ENCODE assay signal across 27 mouse cellular contexts in the genomic region with DNA sequence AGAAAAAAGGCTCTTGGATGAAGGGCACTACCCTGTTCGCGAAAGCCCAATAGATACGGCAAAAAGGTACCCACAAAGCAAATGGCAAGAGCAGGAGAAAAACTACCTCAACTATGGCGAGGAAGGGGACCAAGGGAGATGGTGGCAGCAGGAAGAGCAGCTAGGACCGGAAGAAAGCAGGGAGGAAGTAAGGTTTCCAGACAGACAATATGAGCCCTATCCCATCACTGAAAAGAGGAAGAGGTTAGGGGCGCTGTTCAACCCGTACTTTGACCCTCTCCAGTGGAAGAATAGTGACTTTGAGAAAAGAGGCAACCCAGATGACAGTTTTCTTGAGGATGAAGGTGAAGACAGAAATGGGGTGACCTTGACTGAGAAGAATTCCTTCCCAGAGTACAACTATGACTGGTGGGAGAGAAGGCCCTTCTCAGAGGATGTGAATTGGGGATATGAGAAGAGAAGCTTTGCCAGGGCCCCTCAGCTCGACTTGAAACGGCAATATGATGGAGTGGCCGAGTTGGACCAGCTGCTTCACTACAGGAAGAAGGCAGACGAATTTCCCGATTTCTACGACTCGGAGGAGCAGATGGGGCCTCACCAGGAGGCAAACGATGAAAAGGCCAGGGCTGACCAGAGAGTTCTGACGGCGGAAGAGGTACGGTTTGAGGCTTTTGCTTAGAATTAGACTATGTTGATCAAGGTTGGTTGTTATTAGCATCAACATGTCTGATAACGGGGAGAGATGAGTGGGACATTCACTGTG. TPM values are rescaled to one million over a fixed set of nuclear protein-coding genes. Genes with fewer than 3 reads are reported as not detected.
A peak's percentile ranks its signal among the peaks of the same experiment; 100 is the strongest.
DNase-seq lines count a peak whose midpoint lies in the region; ATAC-seq and TF ChIP-seq lines count a peak whose summit lies in the region.
"Had no signal": no experiment of that assay in that cellular context is flagged by ENCODE, and none has a peak within 500 bp of the region (broad histone marks: within the 10 kb centered on the region; RNA-seq: fewer than 3 reads in every experiment).

No protein-coding gene starts in this region.

- intact Hi-C loops in heart, postnatal 25 days (cut with DNase I) = no loop called here

- H3K9ac ChIP-seq in midbrain, postnatal 0 days (replicated peaks; ENCODE audit: low read length, poor library complexity, severe bottlenecking) = no peak overlapping the region
- H3K9ac ChIP-seq in midbrain, embryonic 14.5 days (replicated peaks; ENCODE audit: low read length) = no peak overlapping the region
- H3K9ac ChIP-seq in heart, embryonic 12.5 days = no peak overlapping the region
- no peak overlapping the region for H3K9ac ChIP-seq in intestine, postnatal 0 days (ENCODE audit: low read depth, low read length)
- H3K9ac ChIP-seq: forebrain, embryonic 15.5 days; intestine, embryonic 15.5 days; limb, embryonic 15.5 days; liver, embryonic 13.5 days; midbrain, embryonic 15.5 days had no signal

- H3K27ac ChIP-seq in midbrain, postnatal 0 days (ENCODE audit: low read depth, low read length) = no peak overlapping the region
- no peak overlapping the region for H3K27ac ChIP-seq in midbrain, embryonic 14.5 days (replicated peaks; ENCODE audit: low read depth, low read length)
- H3K27ac ChIP-seq in cerebellum, adult 2 months (ENCODE audit: insufficient read depth, low read length) = peak overlapping the region; percentile 84
- no peak overlapping the region for H3K27ac ChIP-seq in heart, embryonic 12.5 days (ENCODE audit: poor library complexity, severe bottlenecking)
- H3K27ac ChIP-seq in intestine, postnatal 0 days (ENCODE audit: low read depth, low read length) = no peak overlapping the region
- H3K27ac ChIP-seq: forebrain, embryonic 15.5 days; hindbrain, postnatal 0 days; intestine, embryonic 15.5 days; kidney, postnatal 0 days; limb, embryonic 10.5 days; limb, embryonic 15.5 days; liver, embryonic 13.5 days; macrophage; midbrain, embryonic 15.5 days; stomach, postnatal 0 days had no signal

- no peak for TF ChIP-seq CTCF in midbrain, postnatal 0 days (IDR thresholded peaks at IDR 0.05)
- no peak for TF ChIP-seq CTCF in cerebellum, adult 2 months (IDR thresholded peaks at IDR 0.05; ENCODE audit: borderline replicate concordance, insufficient read depth, low read depth, low read length)
- no peak for TF ChIP-seq CTCF in intestine, postnatal 0 days (IDR thresholded peaks at IDR 0.05; ENCODE audit: low read depth)

- no peaks in the 10 kb centered on the region for H3K27me3 ChIP-seq in midbrain, postnatal 0 days (ENCODE audit: insufficient read depth, low read length)
- no peaks in the 10 kb centered on the region for H3K27me3 ChIP-seq in midbrain, embryonic 14.5 days (ENCODE audit: control insufficient read depth, insufficient read depth, low read length)
- H3K27me3 ChIP-seq in cerebellum, adult 2 months (ENCODE audit: control insufficient read depth, insufficient read depth, low read length) = no peaks in the 10 kb centered on the region
- H3K27me3 ChIP-seq in heart, embryonic 12.5 days (replicated peaks) = no peaks in the 10 kb centered on the region
- H3K27me3 ChIP-seq in intestine, postnatal 0 days (replicated peaks; ENCODE audit: control insufficient read depth, insufficient read depth, low read length) = no peaks in the 10 kb centered on the region
- H3K27me3 ChIP-seq: forebrain, embryonic 15.5 days; intestine, embryonic 15.5 days; limb, embryonic 15.5 days; liver, embryonic 13.5 days; midbrain, embryonic 15.5 days had no signal

- H3K36me3 ChIP-seq in midbrain, postnatal 0 days (ENCODE audit: insufficient read depth, low read length) = peaks cover 22% of the 10 kb centered on the region
- peaks cover 27% of the 10 kb centered on the region for H3K36me3 ChIP-seq in midbrain, embryonic 14.5 days (ENCODE audit: control insufficient read depth, insufficient read depth, low read length)
- H3K36me3 ChIP-seq in heart, embryonic 12.5 days = no peaks in the 10 kb centered on the region
- no peaks in the 10 kb centered on the region for H3K36me3 ChIP-seq in intestine, postnatal 0 days (ENCODE audit: control insufficient read depth, insufficient read depth)
- H3K36me3 ChIP-seq: intestine, embryonic 15.5 days; limb, embryonic 10.5 days; limb, embryonic 15.5 days; liver, embryonic 13.5 days had no signal

- H3K9me3 ChIP-seq in midbrain, postnatal 0 days (ENCODE audit: low read length) = no peaks in the 10 kb centered on the region
- H3K9me3 ChIP-seq in midbrain, embryonic 14.5 days (ENCODE audit: control insufficient read depth, low read length) = no peaks in the 10 kb centered on the region
- no peaks in the 10 kb centered on the region for H3K9me3 ChIP-seq in heart, embryonic 12.5 days (replicated peaks)
- H3K9me3 ChIP-seq in intestine, postnatal 0 days (ENCODE audit: control insufficient read depth) = no peaks in the 10 kb centered on the region
- H3K9me3 ChIP-seq: forebrain, embryonic 15.5 days; intestine, embryonic 15.5 days; limb, embryonic 10.5 days; limb, embryonic 15.5 days; liver, embryonic 13.5 days; midbrain, embryonic 15.5 days had no signal

- TF ChIP-seq POLR2A in cerebellum, adult 2 months (IDR thresholded peaks at IDR 0.05; ENCODE audit: borderline replicate concordance, insufficient read depth, low read length) = no peak

- no peak overlapping the region for H3K4me2 ChIP-seq in midbrain, postnatal 0 days (ENCODE audit: low read depth, low read length, poor library complexity, severe bottlenecking)
- H3K4me2 ChIP-seq in midbrain, embryonic 14.5 days (ENCODE audit: low read length) = no peak overlapping the region
- H3K4me2 ChIP-seq in heart, embryonic 12.5 days = no peak overlapping the region
- no peak overlapping the region for H3K4me2 ChIP-seq in intestine, postnatal 0 days (replicated peaks; ENCODE audit: low read depth)
- H3K4me2 ChIP-seq: forebrain, embryonic 15.5 days; intestine, embryonic 15.5 days; limb, embryonic 15.5 days; liver, embryonic 13.5 days; midbrain, embryonic 15.5 days had no signal

- H3K4me1 ChIP-seq in midbrain, postnatal 0 days (ENCODE audit: insufficient read depth, low read length) = no peaks in the 10 kb centered on the region
- H3K4me1 ChIP-seq in midbrain, embryonic 14.5 days (ENCODE audit: control insufficient read depth, insufficient read depth, low read length) = no peaks in the 10 kb centered on the region
- peaks cover 32% of the 10 kb centered on the region for H3K4me1 ChIP-seq in cerebellum, adult 2 months (ENCODE audit: control insufficient read depth, insufficient read depth, low read length)
- H3K4me1 ChIP-seq in heart, embryonic 12.5 days (replicated peaks) = no peaks in the 10 kb centered on the region
- H3K4me1 ChIP-seq in intestine, postnatal 0 days (replicated peaks; ENCODE audit: control insufficient read depth, insufficient read depth, low read length) = no peaks in the 10 kb centered on the region
- H3K4me1 ChIP-seq: forebrain, embryonic 15.5 days; intestine, embryonic 15.5 days; limb, embryonic 10.5 days; limb, embryonic 15.5 days; liver, embryonic 13.5 days; midbrain, embryonic 15.5 days had no signal

- ATAC-seq in midbrain, postnatal 0 days (ENCODE audit: low FRiP score) = no peak; the same call in 1 of the 2 replicates
- no peak for ATAC-seq in midbrain, embryonic 14.5 days (ENCODE audit: low FRiP score, low TSS enrichment)
- no peak for ATAC-seq in heart, embryonic 12.5 days (ENCODE audit: insufficient number of reproducible peaks, low FRiP score)
- no peak for ATAC-seq in intestine, postnatal 0 days
- ATAC-seq: forebrain, embryonic 15.5 days; hindbrain, postnatal 0 days; intestine, embryonic 15.5 days; midbrain, embryonic 15.5 days; Patski had no signal

- DNase-seq in midbrain, postnatal 0 days (ENCODE audit: low spot score) = peak; percentile 5
- DNase-seq in midbrain, embryonic 14.5 days = no peak
- peak; percentile 88 to 91 for DNase-seq in cerebellum, adult 2 months
- peak; percentile 84 to 88 for DNase-seq in cerebellum, postnatal 14 days
- no peak for DNase-seq in heart, postnatal 25 days (ENCODE audit: low spot score)
- DNase-seq: adrenal gland, postnatal 14 days; heart, postnatal 14 days; kidney, adult 8-10 months; kidney, postnatal 4 days; liver, embryonic 13.5 days; lung, adult 2 months; lung, postnatal 10 days; right cerebral cortex, postnatal 4 days had no signal

- 89% methylated on average over 19 of the region's 19 CpGs for whole genome bisulfite sequencing in midbrain, postnatal 0 days
- 92% methylated on average over 19 of the region's 19 CpGs for WGBS in midbrain, embryonic 14.5 days
- WGBS in cerebellum, adult 2 months = 38% methylated on average over 19 of the region's 19 CpGs
- 75% methylated on average over 19 of the region's 19 CpGs for WGBS in heart, embryonic 12.5 days
- 83% methylated on average over 19 of the region's 19 CpGs for WGBS in intestine, postnatal 0 days

- no peak overlapping the region for H3K4me3 ChIP-seq in midbrain, postnatal 0 days (ENCODE audit: low read depth, low read length)
- no peak overlapping the region for H3K4me3 ChIP-seq in midbrain, embryonic 14.5 days (replicated peaks; ENCODE audit: low read depth, low read length)
- H3K4me3 ChIP-seq in cerebellum, adult 2 months (replicated peaks; ENCODE audit: insufficient read depth, low read depth, low read length) = no peak overlapping the region
- no peak overlapping the region for H3K4me3 ChIP-seq in heart, embryonic 12.5 days
- H3K4me3 ChIP-seq in intestine, postnatal 0 days (ENCODE audit: low read depth, low read length) = no peak overlapping the region
- H3K4me3 ChIP-seq: forebrain, embryonic 15.5 days; intestine, embryonic 15.5 days; limb, embryonic 10.5 days; limb, embryonic 15.5 days; liver, embryonic 13.5 days; midbrain, embryonic 15.5 days had no signal

RNA-seq across cellular contexts. Expression of a gene that starts 12.5 kb away (rescaled TPM):
- total RNA-seq in midbrain, postnatal 0 days (2014; rRNA removed) = 43.4 and 47.4 TPM in 2 replicates
- 132 and 142 TPM in 2 replicates for polyA plus RNA-seq in midbrain, postnatal 0 days (2015; fragmentation: Nextera tagmentation; extraction: Ambion mirVana)
- 62.0 and 62.4 TPM in 2 replicates for polyA plus RNA-seq in midbrain, embryonic 14.5 days (2014; fragmentation: Nextera tagmentation; extraction: Ambion mirVana)
- 330 and 333 TPM in 2 replicates for polyA plus RNA-seq in cerebellum, adult 2 months (2012; rRNA removed)
- under 1 TPM; 0.22 to 0.39 TPM for total RNA-seq in heart, postnatal 25 days (2021)
- polyA plus RNA-seq in heart, embryonic 12.5 days (2016; fragmentation: Nextera tagmentation; extraction: Ambion mirVana) = 0.10 and 0.11 TPM in 2 replicates
- 46.3 and 47.0 TPM in 2 replicates for polyA plus RNA-seq in intestine, postnatal 0 days (2015; fragmentation: Nextera tagmentation; extraction: Ambion mirVana)
- total RNA-seq: MEL had no signal
- polyA plus RNA-seq: spleen, adult 2 months had no signal

RNA-seq across cellular contexts. Expression of a gene that starts 22.2 kb away (rescaled TPM):
- 11.5 and 12.0 TPM in 2 replicates for total RNA-seq in midbrain, postnatal 0 days (2014; rRNA removed)
- 26.9 and 30.8 TPM in 2 replicates for polyA plus RNA-seq in midbrain, postnatal 0 days (2015; fragmentation: Nextera tagmentation; extraction: Ambion mirVana)
- polyA plus RNA-seq in midbrain, embryonic 14.5 days (2014; fragmentation: Nextera tagmentation; extraction: Ambion mirVana) = 23.5 and 25.0 TPM in 2 replicates
- polyA plus RNA-seq in cerebellum, adult 2 months (2012; rRNA removed) = 33.9 and 34.1 TPM in 2 replicates
- total RNA-seq in heart, postnatal 25 days (2021) = 1 to 10 TPM; 5.5 to 6.4 TPM
- 21.7 and 24.0 TPM in 2 replicates for polyA plus RNA-seq in heart, embryonic 12.5 days (2016; fragmentation: Nextera tagmentation; extraction: Ambion mirVana)
- polyA plus RNA-seq in intestine, postnatal 0 days (2015; fragmentation: Nextera tagmentation; extraction: Ambion mirVana) = 35.5 and 38.4 TPM in 2 replicates

RNA-seq across cellular contexts. Expression of a gene that starts 22.3 kb away (rescaled TPM):
- 2.4 and 3.3 TPM in 2 replicates for total RNA-seq in midbrain, postnatal 0 days (2014; rRNA removed)
- 4.0 and 4.7 TPM in 2 replicates for polyA plus RNA-seq in midbrain, postnatal 0 days (2015; fragmentation: Nextera tagmentation; extraction: Ambion mirVana)
- 4.6 and 7.1 TPM in 2 replicates for polyA plus RNA-seq in midbrain, embryonic 14.5 days (2014; fragmentation: Nextera tagmentation; extraction: Ambion mirVana)
- 3.4 and 3.7 TPM in 2 replicates for polyA plus RNA-seq in cerebellum, adult 2 months (2012; rRNA removed)
- 1 to 10 TPM; 1.9 TPM for total RNA-seq in heart, postnatal 25 days (2021)
- polyA plus RNA-seq in heart, embryonic 12.5 days (2016; fragmentation: Nextera tagmentation; extraction: Ambion mirVana) = 13.2 and 14.0 TPM in 2 replicates
- polyA plus RNA-seq in intestine, postnatal 0 days (2015; fragmentation: Nextera tagmentation; extraction: Ambion mirVana) = 2.5 and 3.5 TPM in 2 replicates

RNA-seq across cellular contexts. Expression of a gene that starts 52.8 kb away (rescaled TPM):
- 36.0 and 53.9 TPM in 2 replicates for total RNA-seq in midbrain, postnatal 0 days (2014; rRNA removed)
- polyA plus RNA-seq in midbrain, postnatal 0 days (2015; fragmentation: Nextera tagmentation; extraction: Ambion mirVana) = 18.3 and 19.7 TPM in 2 replicates
- 11.1 and 12.0 TPM in 2 replicates for polyA plus RNA-seq in midbrain, embryonic 14.5 days (2014; fragmentation: Nextera tagmentation; extraction: Ambion mirVana)
- 24.4 and 26.0 TPM in 2 replicates for polyA plus RNA-seq in cerebellum, adult 2 months (2012; rRNA removed)
- total RNA-seq in heart, postnatal 25 days (2021) = 10 to 100 TPM; 18.7 to 19.5 TPM
- polyA plus RNA-seq in heart, embryonic 12.5 days (2016; fragmentation: Nextera tagmentation; extraction: Ambion mirVana) = 22.2 and 23.6 TPM in 2 replicates
- 36.6 and 39.0 TPM in 2 replicates for polyA plus RNA-seq in intestine, postnatal 0 days (2015; fragmentation: Nextera tagmentation; extraction: Ambion mirVana)

Comparison
In these comparisons a context has a peak if more than half of its experiments do, and no peak if none do; other contexts are left out.
1. DNase-seq: peak in midbrain, postnatal 0 days (single experiment), cerebellum, adult 2 months (2 of 2) and cerebellum, postnatal 14 days (2 of 2); none in midbrain, embryonic 14.5 days (single experiment) and heart, postnatal 25 days (single experiment).
2. RNA of a gene that starts 12.5 kb away (polyA plus RNA-seq): 330 to 333 TPM in cerebellum, adult 2 months, 132 to 142 TPM in midbrain, postnatal 0 days, 62.0 to 62.4 TPM in midbrain, embryonic 14.5 days and 46.3 to 47.0 TPM in intestine, postnatal 0 days; 0.10 to 0.11 TPM in heart, embryonic 12.5 days; every median in the first group is over 10 times any median in the second.